Mouse (Mus musculus) ES-Bruce4 (cell line): Measurements from ENCODE around the gene Msi1.

ENCODE experiments used
- CTCF ChIP-seq: IDR thresholded peaks from one replicate; pipeline ENCODE4 v1.8.1; 2011; ENCODE audit warnings: low read depth, low read length
- EP300 ChIP-seq: IDR thresholded peaks from 2 replicates; pipeline ENCODE4 v1.6.1; 2011; ENCODE audit warnings: low read depth, low read length; ENCODE audit not compliant: insufficient read depth
- POLR2A ChIP-seq: IDR thresholded peaks from one replicate; pipeline ENCODE4 v1.8.1; 2011; ENCODE audit warnings: low read length; ENCODE audit not compliant: insufficient read depth

DNA sequence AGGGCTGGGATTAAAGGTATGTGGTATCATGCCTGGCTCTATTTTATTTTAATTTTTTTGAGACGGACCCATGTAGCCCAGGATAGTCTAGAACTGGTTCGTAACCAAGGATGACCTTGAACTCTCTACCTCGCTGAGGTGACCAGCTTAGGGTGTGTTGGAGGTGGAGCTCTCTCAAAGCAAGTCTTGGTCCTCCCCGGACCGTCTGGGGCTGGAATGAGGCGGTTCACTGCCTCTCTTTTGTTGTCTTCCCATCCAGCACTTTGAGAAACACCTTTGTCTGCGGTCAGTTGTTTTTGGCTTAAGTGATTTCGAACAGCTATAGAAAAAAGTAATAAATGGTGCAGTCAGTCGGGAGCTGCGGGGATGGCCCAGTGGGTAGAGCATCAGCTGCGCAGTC, 14.7 kb downstream of the Msi1 start:
- no peak for TF ChIP-seq POLR2A
- no peak for TF ChIP-seq CTCF
- TF ChIP-seq EP300 = peak; percentile 96
